Comparison of ENCODE assay signal across 9 mouse cellular contexts in genomic region chr4:43431690-43432089, GRCm38 (mm10). TPM values are rescaled to one million over a fixed set of nuclear protein-coding genes. Genes with fewer than 3 reads are reported as not detected.
A peak's percentile ranks its signal among the peaks of the same experiment; 100 is the strongest.
DNase-seq lines count a peak whose midpoint lies in the region; ATAC-seq lines count a peak whose summit lies in the region.
"Had no signal": no experiment of that assay in that cellular context is flagged by ENCODE, and none has a peak within 500 bp of the region (broad histone marks: within the 10 kb centered on the region; RNA-seq: fewer than 3 reads in every experiment).

No protein-coding gene starts in this region.

- H3K9me3 ChIP-seq in forebrain, embryonic 15.5 days: no peaks in the 10 kb centered on the region
- no peaks in the 10 kb centered on the region for H3K9me3 ChIP-seq in hindbrain, embryonic 11.5 days (ENCODE audit: control insufficient read depth, low read length)

- no peak overlapping the region for H3K4me2 ChIP-seq in forebrain, embryonic 15.5 days (replicated peaks)
- no peak overlapping the region for H3K4me2 ChIP-seq in hindbrain, embryonic 11.5 days (replicated peaks; ENCODE audit: low read depth, low read length)

- H3K9ac ChIP-seq in forebrain, embryonic 15.5 days (replicated peaks): no peak overlapping the region
- no peak overlapping the region for H3K9ac ChIP-seq in hindbrain, embryonic 11.5 days (ENCODE audit: low read depth, low read length)

- H3K27ac ChIP-seq in forebrain, embryonic 15.5 days (replicated peaks): peak overlapping the region; percentile 87
- H3K27ac ChIP-seq in hindbrain, embryonic 11.5 days (ENCODE audit: low read depth, low read length): peak overlapping the region; percentile 67; the same call in 1 of the 2 replicates

- H3K4me3 ChIP-seq in forebrain, embryonic 15.5 days: no peak overlapping the region
- H3K4me3 ChIP-seq in hindbrain, embryonic 11.5 days (ENCODE audit: low read depth, low read length): no peak overlapping the region
- H3K4me3 ChIP-seq: myocyte had no signal

- ATAC-seq in forebrain, embryonic 15.5 days (replicated peaks): peak; percentile 49
- ATAC-seq in hindbrain, embryonic 11.5 days (ENCODE audit: low FRiP score): peak; percentile 55; the same call in 1 of the 2 replicates

- H3K4me1 ChIP-seq in forebrain, embryonic 15.5 days: peaks cover 18% of the 10 kb centered on the region; the same call in 1 of the 2 replicates
- peaks cover 3% of the 10 kb centered on the region; the same call in 1 of the 2 replicates for H3K4me1 ChIP-seq in hindbrain, embryonic 11.5 days (replicated peaks; ENCODE audit: control insufficient read depth, insufficient read depth, low read length)

- peaks cover 1% of the 10 kb centered on the region; the same call in 1 of the 2 replicates for H3K27me3 ChIP-seq in forebrain, embryonic 15.5 days
- H3K27me3 ChIP-seq in hindbrain, embryonic 11.5 days (ENCODE audit: control insufficient read depth, insufficient read depth, low read length): peaks cover 16% of the 10 kb centered on the region

- H3K36me3 ChIP-seq in forebrain, embryonic 15.5 days: peaks cover 4% of the 10 kb centered on the region
- no peaks in the 10 kb centered on the region for H3K36me3 ChIP-seq in hindbrain, embryonic 11.5 days (ENCODE audit: control insufficient read depth, insufficient read depth, low read length)

- WGBS in forebrain, embryonic 15.5 days: 4% methylated on average over 4 of the region's 4 CpGs
- WGBS in hindbrain, embryonic 11.5 days: 3% methylated on average over 4 of the region's 4 CpGs

- peak; percentile 71 for DNase-seq in MEL-GATA-1-ER (ENCODE audit: extremely low read depth, low read depth)
- DNase-seq in c-Kit-positive CD71-positive TER-119-negative erythroid progenitor cells, embryonic 14.5 days (ENCODE audit: low read depth): peak; percentile 87
- peak; percentile 91 for DNase-seq in hindbrain, embryonic 11.5 days (ENCODE audit: low spot score)
- peak; percentile 77 for DNase-seq in layer of hippocampus, adult 9-10 months (ENCODE audit: low spot score)
- DNase-seq in lung, postnatal 10 days: peak; percentile 93
- peak; percentile 94 for DNase-seq in retina, postnatal 1 day
- DNase-seq in urinary bladder, postnatal 36 days (ENCODE audit: low spot score in 2 of 2): peak; percentile 64 to 80

RNA-seq across cellular contexts. Expression of gene Fam166b, which starts 2.8 kb away (rescaled TPM):
- polyA plus RNA-seq in forebrain, embryonic 15.5 days (2015; fragmentation: Nextera tagmentation; extraction: Ambion mirVana): 0.65 and 0.70 TPM in 2 replicates
- 0.26 and 0.70 TPM in 2 replicates for polyA plus RNA-seq in hindbrain, embryonic 11.5 days (2014; fragmentation: Nextera tagmentation; extraction: Ambion mirVana)

RNA-seq across cellular contexts. Expression of gene Tesk1, which starts 10.0 kb away (rescaled TPM):
- polyA plus RNA-seq in forebrain, embryonic 15.5 days (2015; fragmentation: Nextera tagmentation; extraction: Ambion mirVana): 10.7 and 12.5 TPM in 2 replicates
- polyA plus RNA-seq in hindbrain, embryonic 11.5 days (2014; fragmentation: Nextera tagmentation; extraction: Ambion mirVana): 9.1 and 10.1 TPM in 2 replicates

RNA-seq across cellular contexts. Expression of gene Cd72, which starts 22.7 kb away (rescaled TPM):
- polyA plus RNA-seq in forebrain, embryonic 15.5 days (2015; fragmentation: Nextera tagmentation; extraction: Ambion mirVana): 4.3 TPM in 2 replicates
- 3.0 and 3.7 TPM in 2 replicates for polyA plus RNA-seq in hindbrain, embryonic 11.5 days (2014; fragmentation: Nextera tagmentation; extraction: Ambion mirVana)

RNA-seq across cellular contexts. Expression of gene Rusc2, which starts 49.9 kb away (rescaled TPM):
- 59.8 and 64.3 TPM in 2 replicates for polyA plus RNA-seq in forebrain, embryonic 15.5 days (2015; fragmentation: Nextera tagmentation; extraction: Ambion mirVana)
- 15.8 and 19.1 TPM in 2 replicates for polyA plus RNA-seq in hindbrain, embryonic 11.5 days (2014; fragmentation: Nextera tagmentation; extraction: Ambion mirVana)

RNA-seq across cellular contexts. Expression of gene Sit1, which starts 51.8 kb away (rescaled TPM):
- not detected in 2 replicates for polyA plus RNA-seq in forebrain, embryonic 15.5 days (2015; fragmentation: Nextera tagmentation; extraction: Ambion mirVana)
- polyA plus RNA-seq in hindbrain, embryonic 11.5 days (2014; fragmentation: Nextera tagmentation; extraction: Ambion mirVana): not detected in 2 replicates
- polyA plus RNA-seq: myocyte had no signal
